Mouse (Mus musculus) hindbrain, postnatal 0 days (tissue): ENCODE measurements around the gene Eif2a. TPM values are rescaled to one million over a fixed set of nuclear protein-coding genes. Genes with fewer than 3 reads are reported as not detected.

Experiments used
- ATAC-seq: fragments of 200-750 bp; cut with Nextera tagmentation; 2 replicates; pipeline ENCODE4 v1.8.0; 2017; ENCODE audit warnings: mild to moderate bottlenecking, moderate TSS enrichment, moderate library complexity
- DNase-seq: peaks from one replicate; pipeline ENCODE4 v3.0.0-alpha.2; 2015; ENCODE audit warnings: low spot score
- H3K27ac ChIP-seq: fragments of 300-500 bp; sonication (generic); 2 replicates; pipeline ENCODE4 v1.5.1; 2014; ENCODE audit warnings: mild to moderate bottlenecking
- H3K27me3 ChIP-seq: fragments of 300-500 bp; sonication (generic); 2 replicates; pipeline ENCODE4 v1.6.1; 2014; ENCODE audit warnings: low read length, mixed read lengths; ENCODE audit not compliant: insufficient read depth
- H3K36me3 ChIP-seq: fragments of 300-500 bp; sonication (generic); 2 replicates; pipeline ENCODE4 v1.6.1; 2014; ENCODE audit warnings: low read length, mixed read lengths; ENCODE audit not compliant: insufficient read depth
- H3K4me1 ChIP-seq: fragments of 300-500 bp; sonication (generic); 2 replicates; pipeline ENCODE4 v1.6.1; 2014; ENCODE audit warnings: antibody characterized with exemption, low read length, mixed read lengths; ENCODE audit not compliant: insufficient read depth
- H3K4me2 ChIP-seq: fragments of 300-500 bp; sonication (generic); 2 replicates; pipeline ENCODE4 v1.6.1; 2014; ENCODE audit warnings: low read depth, mild to moderate bottlenecking, low read length, moderate library complexity, mixed read lengths
- H3K4me3 ChIP-seq: fragments of 300-500 bp; sonication (generic); 2 replicates; pipeline ENCODE4 v1.5.1; 2014; ENCODE audit warnings: low read length
- H3K9ac ChIP-seq: fragments of 300-500 bp; sonication (generic); replicated peaks from 2 replicates; pipeline ENCODE4 v1.6.1; 2014; ENCODE audit warnings: mild to moderate bottlenecking, low read length, moderate library complexity, mixed read lengths
- H3K9me3 ChIP-seq: fragments of 300-500 bp; sonication (generic); 2 replicates; pipeline ENCODE4 v1.6.1; 2016; ENCODE audit warnings: low read length, mixed read lengths
- CTCF ChIP-seq: IDR thresholded peaks from 2 replicates; pipeline ENCODE4 v1.5.1; 2016; ENCODE audit warnings: antibody characterized with exemption, control low read depth, low read depth
- WGBS: fragments of 180-500 bp; shearing (Covaris S2); extraction: QIAGEN DNeasy Blood & Tissue Kit; methylation state at CpG from one replicate; pipeline ENCODE4 v1.1.7; 2014; 5-methylcytosine and 5-hydroxymethylcytosine counted together
- polyA plus RNA-seq: library from polyadenylated mRNA; unstranded; fragments of >200 nt; fragmentation: Nextera tagmentation; extraction: Ambion mirVana; gene quantifications from 2 replicates; pipeline ENCODE4 v1.2.1, GENCODE M21; 2015
- total RNA-seq: library from RNA; depleted of rRNA; stranded (reverse); fragments of >200 nt; gene quantifications from 2 replicates; pipeline ENCODE4 v1.2.3, GENCODE M21; 2014

Eif2a gene
- total and polyA plus RNA-seq, 2 experiments from 2014 or later = 33.7 to 38.9 TPM

DNA sequence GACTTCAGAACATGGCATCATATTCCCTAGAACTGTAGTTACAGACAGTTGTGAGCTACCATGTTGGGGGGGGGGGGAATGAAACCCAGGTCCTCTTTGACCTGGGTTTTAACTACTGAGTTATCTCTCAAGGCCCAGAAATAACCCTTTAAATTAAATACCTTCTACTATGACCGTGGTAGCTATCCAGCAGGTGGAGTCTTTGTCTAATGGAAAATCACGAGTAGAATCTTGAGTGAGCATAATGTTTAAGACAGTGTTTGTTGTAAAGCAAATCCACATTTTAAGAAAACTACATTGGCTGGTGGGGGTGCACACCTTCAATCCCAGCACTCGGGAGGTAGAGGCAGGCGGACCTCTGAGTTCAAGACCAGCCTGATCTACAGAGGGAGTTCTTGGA lies 12.1 kb upstream of the Eif2a start:
- WGBS = 87% methylated on average over 4 of the region's 4 CpGs

GRCm38 (mm10) chr3:58515947-58516601 lies 9.5 kb upstream of the Eif2a start:
- Histone ChIP-seq H3K9me3 (no peaks in the 10 kb centered on the region), H3K4me1 (no peaks in the 10 kb centered on the region), H3K27me3 (no peaks in the 10 kb centered on the region), H3K36me3 (no peaks in the 10 kb centered on the region), H3K4me2 (no peak overlapping the region), H3K9ac (no peak overlapping the region), H3K27ac (no peak overlapping the region), H3K4me3 (no peak overlapping the region)
- DNase-seq = no peak
- no peak for TF ChIP-seq CTCF
- no peak for ATAC-seq
- 84% methylated on average over 1 of the region's 1 CpGs for WGBS

More for the DNA sequence above, 12.1 kb upstream of the Eif2a start:
- Histone ChIP-seq H3K9me3 (no peaks in the 10 kb centered on the region), H3K4me2 (no peak overlapping the region), H3K36me3 (no peaks in the 10 kb centered on the region), H3K4me3 (no peak overlapping the region), H3K4me1 (no peaks in the 10 kb centered on the region), H3K27me3 (no peaks in the 10 kb centered on the region), H3K9ac (no peak overlapping the region), H3K27ac (no peak overlapping the region)
- ATAC-seq (no peak), DNase-seq (no peak)
- TF ChIP-seq CTCF = no peak

DNA sequence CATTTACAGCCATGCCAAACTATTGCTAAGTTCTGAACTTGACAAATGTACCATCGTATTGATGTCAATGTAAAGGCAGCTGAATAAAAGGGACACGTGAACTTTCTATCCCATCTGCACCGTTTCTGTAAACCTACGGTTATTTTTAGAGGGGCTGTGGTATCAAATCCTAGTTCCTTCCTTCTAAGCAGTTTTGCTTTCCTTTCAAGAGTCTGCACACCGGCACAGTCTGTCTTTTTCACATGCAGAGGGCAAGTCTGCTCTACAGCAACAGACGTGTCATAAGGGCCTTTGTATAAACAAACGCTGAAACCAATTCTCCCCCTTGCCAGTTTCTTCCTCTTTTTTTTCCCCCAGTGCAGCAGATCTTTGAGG lies 9.0 kb upstream of the Eif2a start:
- no peak overlapping the region for H3K4me3 ChIP-seq
- no peaks in the 10 kb centered on the region for H3K36me3 ChIP-seq
- H3K27me3 ChIP-seq = no peaks in the 10 kb centered on the region
- DNase-seq (no peak), ATAC-seq (no peak)
- no peak overlapping the region for H3K4me2 ChIP-seq
- no peak for TF ChIP-seq CTCF
- H3K27ac ChIP-seq = no peak overlapping the region
- 78% methylated on average over 7 of the region's 7 CpGs for WGBS
- H3K4me1 ChIP-seq = no peaks in the 10 kb centered on the region
- H3K9ac ChIP-seq = no peak overlapping the region
- H3K9me3 ChIP-seq = no peaks in the 10 kb centered on the region

- H3K4me3 ChIP-seq = no peak overlapping the region
- no peak overlapping the region for H3K4me2 ChIP-seq
- no peaks in the 10 kb centered on the region for H3K4me1 ChIP-seq
- H3K27me3 ChIP-seq = no peaks in the 10 kb centered on the region
- TF ChIP-seq CTCF = no peak
- WGBS = 72% methylated on average over 5 of the region's 5 CpGs
- H3K9me3 ChIP-seq = no peaks in the 10 kb centered on the region
- H3K9ac ChIP-seq = no peak overlapping the region
- ATAC-seq = no peak
- H3K27ac ChIP-seq = no peak overlapping the region
- DNase-seq = no peak
- H3K36me3 ChIP-seq = no peaks in the 10 kb centered on the region
Observed at GRCm38 (mm10) chr3:58517258-58517657, 8.4 kb upstream of the Eif2a start.

DNA sequence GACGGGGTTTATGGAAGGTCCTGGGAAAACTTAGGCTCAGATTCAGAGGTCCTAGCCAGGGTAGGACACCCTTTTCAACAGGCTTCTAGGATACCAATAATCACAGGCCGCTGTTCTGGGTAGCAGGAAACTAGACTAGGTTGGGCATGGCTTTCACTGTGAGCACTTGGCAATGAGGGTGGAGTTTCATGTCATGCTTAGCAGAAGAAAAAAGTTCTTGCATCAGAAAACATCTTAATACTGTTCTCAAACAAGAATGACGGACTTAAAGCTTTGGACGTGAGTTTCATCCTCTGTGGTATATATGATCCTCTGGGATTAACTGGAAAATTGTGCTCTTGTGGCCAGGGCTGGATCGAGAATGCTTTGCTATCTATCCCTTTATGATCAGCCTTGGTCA lies 7.8 kb upstream of the Eif2a start:
- Histone ChIP-seq H3K9me3 (no peaks in the 10 kb centered on the region), H3K4me1 (no peaks in the 10 kb centered on the region), H3K4me2 (no peak overlapping the region), H3K36me3 (0 out of 2 replicates have a peak, but pooled peaks cover 1% of the 10 kb centered on the region), H3K27me3 (no peaks in the 10 kb centered on the region), H3K4me3 (no peak overlapping the region), H3K27ac (no peak overlapping the region), H3K9ac (no peak overlapping the region)
- WGBS = 84% methylated on average over 5 of the region's 5 CpGs
- TF ChIP-seq CTCF = no peak
- ATAC-seq (no peak), DNase-seq (no peak)

DNA sequence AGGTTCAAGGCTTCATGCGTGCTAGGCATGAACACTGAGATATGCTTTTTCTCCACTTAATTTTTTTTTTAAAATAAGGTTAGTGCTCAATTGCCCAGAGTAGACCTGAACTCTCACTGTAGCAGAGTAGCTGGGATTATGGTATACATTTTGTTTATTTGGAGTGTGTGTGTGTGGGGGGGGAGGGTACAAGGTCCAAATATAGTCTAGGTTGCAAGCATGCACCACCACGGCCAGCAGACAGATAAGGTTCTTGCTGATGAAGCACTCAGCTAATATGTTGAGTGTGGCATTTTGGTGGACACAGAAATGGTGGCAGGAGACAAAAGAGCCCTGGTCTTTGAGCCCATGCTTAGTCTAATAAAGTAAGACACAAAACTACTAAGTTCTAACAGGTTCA lies 6.7 kb upstream of the Eif2a start:
- 95% methylated on average over 2 of the region's 2 CpGs for WGBS
- ATAC-seq (no peak), DNase-seq (no peak)

GRCm38 (mm10) chr3:58519536-58519935 lies 6.1 kb upstream of the Eif2a start:
- DNase-seq = no peak
- H3K4me2 ChIP-seq = no peak overlapping the region
- no peaks in the 10 kb centered on the region for H3K27me3 ChIP-seq
- no peak for ATAC-seq
- H3K9ac ChIP-seq = no peak overlapping the region
- no peak for TF ChIP-seq CTCF
- no peaks in the 10 kb centered on the region for H3K4me1 ChIP-seq
- H3K36me3 ChIP-seq = 0 out of 2 replicates have a peak, but pooled peaks cover 4% of the 10 kb centered on the region
- WGBS = 48% methylated on average over 3 of the region's 3 CpGs
- no peak overlapping the region for H3K27ac ChIP-seq
- H3K9me3 ChIP-seq = no peaks in the 10 kb centered on the region
- H3K4me3 ChIP-seq = no peak overlapping the region

More for the DNA sequence above, 6.7 kb upstream of the Eif2a start:
- H3K27me3 ChIP-seq = no peaks in the 10 kb centered on the region
- H3K4me1 ChIP-seq = no peaks in the 10 kb centered on the region
- no peak for TF ChIP-seq CTCF
- no peaks in the 10 kb centered on the region for H3K9me3 ChIP-seq
- H3K36me3 ChIP-seq = 0 out of 2 replicates have a peak, but pooled peaks cover 4% of the 10 kb centered on the region
- no peak overlapping the region for H3K4me2 ChIP-seq
- H3K27ac ChIP-seq = no peak overlapping the region
- H3K4me3 ChIP-seq = no peak overlapping the region
- no peak overlapping the region for H3K9ac ChIP-seq
